Mouse (Mus musculus) bone marrow macrophage, adult 2 months (primary cell): ENCODE measurements around the gene Gabrr2. TPM values are rescaled to one million over a fixed set of nuclear protein-coding genes. Genes with fewer than 3 reads are reported as not detected.
"Not testable (repeated sequence)": the region's sequence is repeated elsewhere in the genome, so short reads cannot be mapped to it uniquely, and the experiment has no call there.

ENCODE experiments used
- H3K27ac ChIP-seq: 2 replicates; pipeline ENCODE4 v1.5.1; 2012; ENCODE audit warnings: low read depth, low read length; ENCODE audit not compliant: insufficient read depth
- H3K4me1 ChIP-seq: 2 replicates; pipeline ENCODE4 v1.6.1; 2012; ENCODE audit warnings: low read length; ENCODE audit not compliant: control insufficient read depth, insufficient read depth
- H3K4me3 ChIP-seq: 2 replicates; pipeline ENCODE4 v1.5.1; 2012; ENCODE audit warnings: mild to moderate bottlenecking, low read length, moderate library complexity; ENCODE audit not compliant: insufficient read depth
- CTCF ChIP-seq: IDR thresholded peaks from 2 replicates; pipeline ENCODE4 v1.5.1; 2012; ENCODE audit warnings: low read depth, mild to moderate bottlenecking, low read length, moderate library complexity
- POLR2A ChIP-seq: IDR thresholded peaks from 2 replicates; pipeline ENCODE4 v1.6.1; 2012; ENCODE audit warnings: mild to moderate bottlenecking, low read depth, low read length, borderline replicate concordance
- polyA plus RNA-seq: library from polyadenylated mRNA; stranded (reverse); fragments of >200 nt; gene quantifications from 2 replicates; pipeline ENCODE4 v1.2.4, GENCODE M21; 2012; ENCODE audit not compliant: missing spikeins, insufficient read depth, insufficient read length

Gene Gabrr2
- polyA plus RNA-seq, 1 experiment, result 0.31 TPM

DNA sequence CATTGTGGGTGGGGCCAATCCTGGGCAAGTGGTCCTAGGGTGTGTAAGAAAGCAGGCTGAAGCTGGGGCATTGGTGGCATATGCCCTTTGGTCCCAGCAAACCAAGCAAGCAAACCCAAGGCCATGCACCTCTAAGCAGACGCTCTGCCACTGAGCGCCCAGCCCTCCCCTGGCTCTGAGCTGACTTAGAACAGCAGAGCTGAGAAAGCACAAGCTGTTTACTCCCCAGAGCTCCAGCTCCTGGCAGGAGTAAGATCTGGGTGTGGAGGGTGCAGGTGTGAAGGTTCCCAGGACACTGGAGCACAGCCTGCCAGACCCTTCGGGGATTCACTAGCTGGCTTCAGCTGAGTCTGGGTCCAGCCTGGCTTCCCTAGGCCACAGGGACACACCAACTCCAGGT is 15.7 kb downstream of the Gabrr2 start:
- Histone ChIP-seq H3K4me1 (peaks cover 37% of the 10 kb centered on the region), H3K4me3 (no peak overlapping the region), H3K27ac (no peak overlapping the region)
- no peak for TF ChIP-seq CTCF
- no peak for TF ChIP-seq POLR2A

DNA sequence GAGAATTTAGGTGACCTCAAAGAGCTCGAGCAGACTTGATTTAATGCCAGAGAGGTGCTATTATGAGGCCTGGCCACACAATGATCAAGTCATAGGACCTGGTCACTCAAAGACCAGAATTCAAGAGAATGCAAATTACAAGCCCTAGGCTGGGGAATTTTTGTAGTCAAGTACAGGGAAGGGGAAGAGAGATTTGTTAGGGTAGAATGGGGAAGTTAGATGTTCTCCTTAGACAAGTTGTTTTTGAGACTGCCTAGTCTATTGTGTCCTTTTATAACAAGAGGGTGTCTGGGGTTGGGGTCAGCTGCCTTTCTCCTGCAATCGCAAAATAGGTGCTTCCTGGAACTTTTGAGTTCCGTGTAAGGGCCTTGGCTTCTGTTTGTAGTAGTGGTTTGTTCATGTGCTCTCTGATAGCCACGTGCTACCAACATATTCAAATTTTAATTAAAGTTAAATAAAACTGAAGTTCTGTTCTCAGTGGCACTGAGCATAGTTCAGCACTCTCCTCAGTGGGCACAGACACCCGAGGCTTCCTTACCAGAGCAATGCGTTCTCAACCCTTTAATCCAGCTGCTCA is 36.4 kb downstream of the Gabrr2 start:
- peaks cover 15% of the 10 kb centered on the region for H3K4me1 ChIP-seq
- H3K4me3 ChIP-seq, result no peak overlapping the region
- H3K27ac ChIP-seq, result peak overlapping the region; percentile 50
- no peak for TF ChIP-seq POLR2A
- no peak for TF ChIP-seq CTCF

DNA sequence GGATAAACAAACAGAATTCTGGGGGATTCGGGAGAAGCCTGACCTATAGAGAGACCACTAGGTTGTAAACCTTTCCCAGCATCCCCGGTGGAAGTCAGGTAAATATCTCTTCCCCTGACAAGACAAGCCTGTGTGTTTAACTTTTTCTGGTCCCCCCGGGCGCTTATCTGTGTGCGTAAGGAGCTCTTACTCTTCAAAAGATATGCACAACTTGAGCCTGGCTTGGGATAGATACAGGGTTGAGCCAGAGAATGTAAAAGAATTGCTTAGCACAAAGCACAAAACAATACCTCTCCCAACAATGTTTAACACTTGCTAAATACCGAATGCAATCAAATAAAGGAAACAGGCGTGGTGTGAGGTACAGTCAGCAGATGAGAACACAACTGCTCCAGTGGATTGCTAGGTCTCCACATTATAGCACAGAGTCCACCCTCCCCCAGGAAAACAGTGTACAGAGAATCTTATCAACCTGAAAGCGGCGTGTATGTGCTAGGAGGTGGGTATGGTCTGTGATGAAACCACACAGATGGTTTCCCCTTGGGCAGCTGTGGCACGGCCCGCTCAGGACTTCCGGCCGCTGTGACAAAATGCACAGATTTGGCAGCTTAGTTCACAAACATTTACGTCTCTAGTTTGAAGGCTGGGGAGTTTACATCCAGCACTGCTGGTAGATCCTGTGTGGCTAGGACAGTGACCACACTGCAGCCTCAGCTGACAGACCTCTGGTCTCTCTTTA is 47.1 kb downstream of the Gabrr2 start:
- Histone ChIP-seq H3K4me1 (peaks cover 2% of the 10 kb centered on the region; the same call in 1 of the 2 replicates), H3K4me3 (no peak overlapping the region), H3K27ac (no peak overlapping the region)
- TF ChIP-seq CTCF (no peak), POLR2A (no peak)

DNA sequence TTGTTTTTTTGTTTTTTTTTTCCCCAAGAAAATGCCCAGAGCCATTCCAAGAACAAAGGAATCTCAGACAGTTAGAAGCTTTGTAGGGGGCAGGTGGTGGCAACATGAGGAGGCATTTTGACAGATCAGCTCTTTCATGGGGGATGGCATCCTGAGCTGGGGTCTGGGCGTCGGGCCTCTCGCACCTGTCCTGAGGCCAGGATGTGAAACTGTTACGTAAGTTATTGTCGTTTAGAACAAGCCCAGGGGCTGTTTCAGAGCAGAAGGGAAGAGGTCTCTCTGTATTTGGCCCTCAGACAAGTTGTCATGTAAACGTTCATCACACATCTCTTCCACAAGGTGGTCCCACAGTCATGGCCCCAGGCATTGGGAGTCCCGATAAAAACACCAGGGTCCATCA is 48.0 kb downstream of the Gabrr2 start:
- Histone ChIP-seq H3K4me3 (no peak overlapping the region), H3K4me1 (peaks cover 2% of the 10 kb centered on the region; the same call in 1 of the 2 replicates), H3K27ac (no peak overlapping the region)
- TF ChIP-seq POLR2A, result no peak
- no peak for TF ChIP-seq CTCF

DNA sequence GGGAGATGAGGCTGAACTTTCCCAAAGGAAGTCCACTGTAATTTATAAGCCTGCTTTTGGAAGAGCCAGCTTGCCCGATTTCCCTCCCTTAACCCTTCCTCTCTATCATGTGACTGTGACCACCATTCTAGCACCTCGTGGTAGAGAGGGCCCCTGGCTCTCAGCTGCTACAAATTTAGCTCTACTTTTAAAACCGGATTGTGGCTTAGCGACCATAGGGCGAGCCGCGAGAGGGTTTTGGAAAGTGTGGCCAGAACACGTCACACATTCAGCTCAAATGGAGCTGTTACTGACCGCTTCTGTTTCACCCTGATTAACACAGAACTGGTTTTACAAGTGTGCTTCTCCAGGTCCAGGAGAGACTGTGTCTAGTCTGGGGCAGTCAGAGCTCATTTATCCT is 48.6 kb downstream of the Gabrr2 start:
- H3K4me1 ChIP-seq, result peaks cover 2% of the 10 kb centered on the region; the same call in 1 of the 2 replicates
- H3K4me3 ChIP-seq, result no peak overlapping the region
- H3K27ac ChIP-seq, result no peak overlapping the region
- TF ChIP-seq CTCF (no peak), POLR2A (no peak)

DNA sequence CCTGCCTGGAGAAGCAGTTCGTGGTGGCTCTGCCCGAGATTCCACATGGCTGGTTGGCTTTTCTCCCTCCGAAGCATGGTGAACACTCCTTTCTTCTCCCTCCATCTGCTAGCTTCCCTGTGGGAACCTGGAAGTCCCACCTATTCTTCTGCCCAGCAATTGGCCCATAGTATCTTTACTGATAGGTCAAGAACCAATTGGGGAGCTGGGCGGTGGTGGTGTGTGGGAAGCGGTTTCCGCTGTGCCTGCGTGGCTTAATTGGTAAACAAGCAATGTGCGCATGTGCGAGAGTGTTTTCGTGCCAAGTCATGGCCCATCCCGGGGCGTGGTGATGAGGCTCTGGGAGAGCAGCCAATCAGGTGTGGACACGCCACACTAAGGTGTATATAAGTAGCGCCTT is 50.1 kb downstream of the Gabrr2 start:
- H3K4me1 ChIP-seq, H3K4me3 ChIP-seq, H3K27ac ChIP-seq: not testable (repeated sequence)

DNA sequence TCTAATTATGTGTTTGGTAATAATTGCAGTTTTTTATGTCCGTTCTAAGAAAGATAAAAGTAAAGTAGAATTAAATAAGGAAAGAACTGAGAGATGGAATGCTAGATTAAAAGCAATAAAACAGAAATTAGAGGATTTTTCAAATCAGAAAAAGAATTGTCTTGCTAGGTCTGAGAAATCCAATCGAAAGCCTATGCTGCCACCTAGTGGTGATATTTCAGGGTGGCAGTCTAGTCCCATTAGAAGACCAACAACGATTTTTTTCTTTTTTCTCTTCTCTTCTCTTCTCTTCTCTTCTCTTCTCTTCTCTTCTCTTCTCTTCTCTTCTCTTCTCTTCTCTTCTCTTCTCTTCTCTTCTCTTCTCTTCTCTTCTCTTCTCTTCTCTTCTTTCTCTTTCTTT is 56.3 kb downstream of the Gabrr2 start:
- H3K4me1 ChIP-seq, H3K4me3 ChIP-seq, H3K27ac ChIP-seq: not testable (repeated sequence)

DNA sequence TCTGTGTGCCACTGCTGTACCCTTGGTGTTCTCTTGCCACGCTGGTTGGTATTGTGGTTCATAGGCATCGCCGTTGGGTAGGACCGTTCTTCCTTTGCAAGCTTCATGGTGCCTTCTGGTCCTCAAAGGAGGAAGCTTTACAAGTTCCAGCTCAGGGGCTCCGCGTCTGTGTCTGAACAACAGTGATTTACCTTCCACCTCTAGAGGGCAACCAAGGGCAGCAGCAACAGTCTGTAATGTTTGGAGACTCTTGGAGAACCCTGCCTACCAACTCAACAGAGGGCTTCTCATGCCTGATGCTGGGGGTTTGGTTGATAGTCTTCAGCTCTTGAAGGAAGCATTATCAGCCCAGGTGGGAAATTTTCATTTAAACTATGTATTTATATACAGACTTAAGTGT is 61.7 kb downstream of the Gabrr2 start:
- TF ChIP-seq CTCF, result peak; percentile 38; the same call in 1 of the 2 replicates
- TF ChIP-seq POLR2A, result no peak
- no peak overlapping the region for H3K27ac ChIP-seq
- H3K4me3 ChIP-seq, result no peak overlapping the region
- H3K4me1 ChIP-seq, result no peaks in the 10 kb centered on the region

DNA sequence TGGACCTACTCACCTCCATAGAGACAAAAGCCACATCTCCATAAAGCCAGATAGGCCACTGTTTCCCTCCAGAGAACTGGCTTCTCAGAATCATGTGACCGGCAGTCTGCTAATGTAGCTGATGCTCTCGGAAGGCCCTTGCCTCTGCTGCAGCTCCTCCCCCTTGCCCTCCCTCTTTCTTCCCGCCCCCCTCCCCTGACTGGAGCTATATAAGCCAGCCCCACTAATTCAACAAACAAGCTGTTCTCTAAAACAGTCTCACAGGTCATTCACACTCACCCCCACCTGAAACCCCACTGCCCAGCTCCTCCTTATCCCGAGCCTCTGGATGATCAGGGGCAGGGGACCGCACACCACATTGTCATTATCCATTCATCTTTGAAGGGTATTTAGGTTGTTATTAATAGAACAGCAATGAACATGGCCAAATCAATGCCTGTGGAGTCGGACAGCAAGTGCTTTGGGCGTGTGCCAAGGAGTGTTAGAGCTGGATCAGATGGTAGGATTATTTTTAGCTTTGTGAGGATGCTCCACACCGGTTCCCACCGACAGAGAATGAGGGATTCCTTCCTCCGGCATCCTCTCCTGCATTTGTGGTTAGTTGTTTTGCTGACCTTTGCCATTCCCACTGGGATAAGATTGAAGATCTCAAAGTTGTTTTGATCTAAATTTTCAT is 62.7 kb downstream of the Gabrr2 start:
- H3K4me3 ChIP-seq, result no peak overlapping the region
- H3K27ac ChIP-seq, result no peak overlapping the region
- no peak for TF ChIP-seq CTCF
- no peak for TF ChIP-seq POLR2A
- H3K4me1 ChIP-seq, result no peaks in the 10 kb centered on the region

DNA sequence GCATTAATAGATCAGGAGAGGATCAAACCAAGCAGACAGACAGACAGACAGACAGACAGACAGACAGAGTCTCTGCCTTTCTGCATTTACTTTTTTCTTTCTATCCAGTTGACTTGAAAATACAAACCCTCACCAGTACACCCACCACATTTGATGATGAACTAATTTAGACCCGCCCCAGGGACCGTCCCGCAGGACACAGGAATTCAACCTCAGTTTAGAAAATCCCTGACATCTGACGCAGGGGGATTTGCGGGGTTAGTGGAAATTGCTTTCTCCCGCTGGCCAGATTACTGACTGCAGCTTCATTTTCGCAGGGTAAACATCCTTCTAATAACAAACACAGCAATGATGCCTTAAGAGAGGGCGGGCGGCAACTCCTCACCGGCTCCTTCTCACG is 69.4 kb downstream of the Gabrr2 start, which contains the start of gene Gabrr1:
TSS of gene Gabrr1 (plus strand) at position 301 of the 400 bp plus-strand sequence.
- TF ChIP-seq POLR2A, result no peak
- no peak for TF ChIP-seq CTCF
- Histone ChIP-seq H3K27ac (no peak within 1 kb of the TSS), H3K4me1 (no peaks in the 10 kb centered on the region), H3K4me3 (no peak within 1 kb of the TSS)

Other genes with a start within 250 kb of the Gabrr2 start
- gene Ankrd6, start 112.2 kb upstream of the Gabrr2 start, polyA plus RNA-seq, result 0.16 TPM in 1 of 2 replicates, not detected in the other
- 2.4 and 2.5 TPM in 2 replicates for gene Rragd, start 80.0 kb upstream of the Gabrr2 start, polyA plus RNA-seq
- 41.7 and 47.4 TPM in 2 replicates for gene Ube2j1, start 31.6 kb upstream of the Gabrr2 start, polyA plus RNA-seq
- not detected in 2 replicates for gene Gabrr1, start 69.5 kb downstream of the Gabrr2 start, polyA plus RNA-seq
- not detected in 2 replicates for gene Pm20d2, start 126.7 kb downstream of the Gabrr2 start, polyA plus RNA-seq
- not detected in 2 replicates for gene Srsf12, start 146.0 kb downstream of the Gabrr2 start, polyA plus RNA-seq
- gene Pnrc1, start 227.2 kb downstream of the Gabrr2 start, polyA plus RNA-seq, result 136 and 138 TPM in 2 replicates
- gene Rngtt, start 247.3 kb downstream of the Gabrr2 start, polyA plus RNA-seq, result 17.9 and 19.4 TPM in 2 replicates